Mouse (Mus musculus) heart, embryonic 10.5 days (tissue): ENCODE measurements around the gene Defb21. TPM values are rescaled to one million over a fixed set of nuclear protein-coding genes. Genes with fewer than 3 reads are reported as not detected.
A peak's percentile ranks its signal among the peaks of the same experiment; 100 is the strongest.

Source experiments
- DNase-seq: peaks from one replicate; pipeline ENCODE4 v3.0.0-alpha.2; 2017; ENCODE audit warnings: low spot score
- H3K27ac ChIP-seq: fragments of 300-500 bp; sonication (generic); 2 replicates; pipeline ENCODE4 v1.5.1; 2016; ENCODE audit warnings: mild to moderate bottlenecking
- H3K27me3 ChIP-seq: fragments of 300-500 bp; sonication (generic); 2 replicates; pipeline ENCODE4 v1.6.1; 2016; ENCODE audit warnings: mild to moderate bottlenecking; ENCODE audit not compliant: poor library complexity, insufficient read depth, severe bottlenecking
- H3K36me3 ChIP-seq: fragments of 300-500 bp; sonication (generic); 2 replicates; pipeline ENCODE4 v1.6.1; 2016; ENCODE audit warnings: mild to moderate bottlenecking, moderate library complexity
- H3K4me1 ChIP-seq: fragments of 300-500 bp; sonication (generic); 2 replicates; pipeline ENCODE4 v1.6.1; 2016; ENCODE audit warnings: mild to moderate bottlenecking
- H3K4me3 ChIP-seq: fragments of 300-500 bp; sonication (generic); 2 replicates; pipeline ENCODE4 v1.5.1; 2016; ENCODE audit warnings: mild to moderate bottlenecking, moderate library complexity
- H3K9me3 ChIP-seq: fragments of 300-500 bp; sonication (generic); 2 replicates; pipeline ENCODE4 v1.6.1; 2016; ENCODE audit warnings: mild to moderate bottlenecking, moderate library complexity
- WGBS: fragments of 180-500 bp; shearing (Covaris S2); methylation state at CpG from one replicate; pipeline ENCODE4 v1.1.7; 2016; 5-methylcytosine and 5-hydroxymethylcytosine counted together
- polyA plus RNA-seq: library from polyadenylated mRNA; unstranded; fragments of >200 nt; fragmentation: Nextera tagmentation; extraction: Ambion mirVana; gene quantifications from 2 replicates; pipeline ENCODE4 v1.2.1, GENCODE M21; 2016

Gene Defb21
- polyA plus RNA-seq, 1 experiment from 2014 or later = not detected

DNA sequence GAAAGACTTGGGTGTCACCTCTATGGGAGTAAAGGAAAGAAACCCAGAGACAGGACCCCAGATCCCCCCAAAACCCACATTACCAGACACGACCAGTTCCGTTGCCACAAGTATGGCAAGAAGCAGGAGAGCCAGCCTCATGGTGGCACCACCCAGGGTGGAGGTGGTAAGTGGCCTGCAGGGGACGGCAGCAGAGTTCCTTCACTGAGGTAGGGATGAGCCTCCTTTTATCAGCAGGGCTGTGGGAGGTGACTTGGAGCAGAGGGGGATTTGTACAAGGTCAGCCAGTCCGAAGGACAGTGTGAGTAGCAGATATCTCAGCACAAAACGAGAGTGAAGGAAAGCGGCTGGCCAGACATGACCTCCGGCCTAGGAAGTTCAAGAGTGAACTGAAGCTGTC is 7.6 kb downstream of the Defb21 start, which contains the start of gene Defb19:
Defb19 (minus strand) TSS at position 206 of the 400 bp plus-strand sequence.
- H3K9me3 ChIP-seq = no peaks in the 10 kb centered on the region
- no peak within 1 kb of the TSS for H3K4me3 ChIP-seq
- no peaks in the 10 kb centered on the region for H3K27me3 ChIP-seq
- peaks cover 15% of the 10 kb centered on the region for H3K4me1 ChIP-seq
- peak within 1 kb of the TSS; percentile 47; the same call in 1 of the 2 replicates for H3K27ac ChIP-seq
- H3K36me3 ChIP-seq = no peaks in the 10 kb centered on the region
- DNase-seq = no peak
- 50% methylated on average over 7 of the region's 7 CpGs for WGBS

DNA sequence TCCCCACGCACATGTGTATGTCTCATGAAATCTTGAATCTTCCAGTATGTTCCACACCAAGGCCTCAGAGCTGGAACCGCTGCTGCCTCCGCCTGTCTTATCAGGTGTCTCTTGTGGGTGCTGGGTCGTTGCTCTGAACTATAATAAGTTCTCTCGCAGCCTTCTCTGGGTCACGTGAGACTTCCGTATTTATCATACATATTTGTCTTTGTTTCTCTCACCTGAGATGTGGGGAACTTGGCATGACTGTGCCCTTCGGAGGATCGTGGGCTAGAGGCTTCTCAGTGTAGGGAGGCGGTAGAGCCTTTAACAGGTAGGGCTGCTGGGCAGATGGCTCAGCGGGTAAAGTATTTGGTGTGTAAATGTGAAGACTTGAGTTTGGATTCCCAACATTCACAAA is 8.1 kb downstream of the Defb21 start:
- Histone ChIP-seq H3K4me1 (peaks cover 15% of the 10 kb centered on the region), H3K4me3 (no peak overlapping the region), H3K36me3 (no peaks in the 10 kb centered on the region), H3K27ac (no peak overlapping the region), H3K27me3 (no peaks in the 10 kb centered on the region), H3K9me3 (no peaks in the 10 kb centered on the region)
- 77% methylated on average over 11 of the region's 11 CpGs for WGBS
- DNase-seq = no peak

DNA sequence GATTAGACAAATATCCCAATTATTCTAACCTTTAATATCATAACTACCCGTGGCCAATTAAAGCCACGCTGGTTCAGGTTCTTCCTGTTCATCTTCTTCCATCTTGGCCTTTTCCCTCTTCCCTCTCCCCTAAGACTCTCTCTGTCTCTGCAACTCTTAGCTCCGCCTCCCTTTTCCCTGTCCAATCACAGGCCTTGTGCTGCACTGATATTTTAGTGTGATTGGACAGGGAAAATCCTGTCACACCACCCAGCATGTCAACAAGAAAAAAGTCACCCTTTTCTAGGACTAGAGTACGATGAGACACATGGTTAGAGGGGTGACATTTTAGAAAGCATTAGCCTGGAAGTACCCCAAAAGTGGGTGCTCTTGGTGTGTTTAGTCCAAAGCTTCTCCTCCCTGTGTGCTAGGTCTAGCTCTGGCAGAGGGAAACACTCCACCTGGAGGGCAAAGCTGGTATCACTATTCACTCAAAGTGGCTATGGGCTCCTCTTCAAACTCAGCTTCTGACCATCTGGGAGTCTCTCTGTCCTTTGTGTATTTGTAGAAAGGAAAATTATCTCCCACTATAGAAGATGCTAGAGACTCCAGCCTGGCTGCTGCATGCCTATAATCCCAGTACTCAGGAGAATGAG is 14.5 kb downstream of the Defb21 start:
- Histone ChIP-seq H3K36me3 (no peaks in the 10 kb centered on the region), H3K4me1 (0 out of 2 replicates have a peak, but pooled peaks cover 3% of the 10 kb centered on the region), H3K4me3 (no peak overlapping the region), H3K27me3 (no peaks in the 10 kb centered on the region), H3K9me3 (no peaks in the 10 kb centered on the region), H3K27ac (no peak overlapping the region)
- no peak for DNase-seq
- 75% methylated on average over 4 of the region's 4 CpGs for WGBS

GRCm38 (mm10) chr2:152588450-152588849 is 15.9 kb downstream of the Defb21 start:
- DNase-seq = no peak
- 0 out of 2 replicates have a peak, but pooled peaks cover 3% of the 10 kb centered on the region for H3K4me1 ChIP-seq
- H3K27ac ChIP-seq = no peak overlapping the region
- H3K36me3 ChIP-seq = no peaks in the 10 kb centered on the region
- no peaks in the 10 kb centered on the region for H3K27me3 ChIP-seq
- 41% methylated on average over 2 of the region's 2 CpGs for WGBS
- H3K4me3 ChIP-seq = no peak overlapping the region
- no peaks in the 10 kb centered on the region for H3K9me3 ChIP-seq

DNA sequence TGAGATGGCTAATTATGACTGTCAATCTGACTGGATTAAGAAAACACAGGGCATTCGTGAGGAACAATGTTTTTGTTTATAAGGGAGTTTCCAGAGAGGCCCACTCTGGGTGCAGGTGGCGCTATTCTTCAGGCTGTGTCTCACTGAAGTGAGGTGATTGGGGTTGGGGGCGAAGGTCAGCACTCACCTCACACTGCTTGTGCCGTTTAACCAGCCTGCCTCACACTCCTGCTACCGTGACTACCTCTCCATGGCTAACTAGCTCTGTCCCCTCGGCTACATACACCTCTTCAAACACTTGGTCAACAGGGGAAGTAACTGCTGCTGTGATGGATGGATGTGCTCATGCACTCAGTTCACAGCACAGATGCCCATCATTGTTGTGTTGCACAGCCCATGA is 16.5 kb downstream of the Defb21 start:
- Histone ChIP-seq H3K4me1 (0 out of 2 replicates have a peak, but pooled peaks cover 3% of the 10 kb centered on the region), H3K27ac (no peak overlapping the region), H3K9me3 (no peaks in the 10 kb centered on the region), H3K4me3 (no peak overlapping the region), H3K36me3 (no peaks in the 10 kb centered on the region), H3K27me3 (no peaks in the 10 kb centered on the region)
- 50% methylated on average over 6 of the region's 6 CpGs for WGBS
- no peak for DNase-seq

- no peaks in the 10 kb centered on the region for H3K27me3 ChIP-seq
- H3K27ac ChIP-seq = no peak within 1 kb of the TSS
- H3K4me3 ChIP-seq = no peak within 1 kb of the TSS
- H3K4me1 ChIP-seq = no peaks in the 10 kb centered on the region
- DNase-seq = no peak
- 63% methylated on average over 7 of the region's 7 CpGs for WGBS
- H3K36me3 ChIP-seq = no peaks in the 10 kb centered on the region
- H3K9me3 ChIP-seq = no peaks in the 10 kb centered on the region
Measured at GRCm38 (mm10) chr2:152599299-152599698, 26.8 kb downstream of the Defb21 start, which contains the start of gene Defb45. TSS of gene Defb45 (minus strand) at chr2:152599399.

- Histone ChIP-seq H3K27me3 (no peaks in the 10 kb centered on the region), H3K4me3 (no peak overlapping the region), H3K36me3 (no peaks in the 10 kb centered on the region), H3K9me3 (no peaks in the 10 kb centered on the region), H3K4me1 (no peaks in the 10 kb centered on the region), H3K27ac (no peak overlapping the region)
- DNase-seq = no peak
- WGBS = 78% methylated on average over 6 of the region's 6 CpGs
Measured at GRCm38 (mm10) chr2:152600076-152600475, 27.5 kb downstream of the Defb21 start.

DNA sequence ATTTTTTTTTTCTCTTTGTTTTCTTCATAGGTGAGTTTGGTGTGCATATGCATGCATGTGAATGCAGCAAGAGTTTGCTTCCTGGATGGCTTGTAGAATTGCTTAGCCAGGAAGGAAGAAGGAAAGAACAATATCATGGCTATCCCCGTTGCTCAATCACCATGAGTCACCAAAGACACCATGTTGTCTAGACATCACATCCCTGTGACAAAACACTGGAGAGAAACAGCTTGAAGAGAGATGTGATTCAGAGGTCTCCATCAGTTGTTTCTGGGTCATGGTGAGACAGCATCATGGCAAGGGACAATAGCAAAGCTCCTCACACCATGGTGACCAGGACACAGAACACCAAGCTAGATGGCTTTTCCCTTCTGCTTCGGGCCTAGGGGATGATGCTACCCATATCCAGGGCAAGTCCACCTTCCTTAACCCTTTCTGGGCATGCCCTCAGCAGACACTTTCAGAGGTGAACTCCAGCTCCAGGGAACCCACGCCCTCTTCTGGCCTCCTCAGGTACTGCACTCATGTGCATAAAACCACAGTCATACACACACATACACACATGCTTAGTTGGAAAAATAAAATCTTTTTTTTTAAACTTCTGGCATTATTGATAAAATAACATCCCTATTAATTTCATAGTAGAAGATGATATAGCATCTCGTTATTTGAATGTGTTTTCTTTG is 28.9 kb downstream of the Defb21 start:
- H3K9me3 ChIP-seq = no peaks in the 10 kb centered on the region
- 70% methylated on average over 4 of the region's 4 CpGs for WGBS
- H3K36me3 ChIP-seq = no peaks in the 10 kb centered on the region
- DNase-seq = no peak
- no peaks in the 10 kb centered on the region for H3K27me3 ChIP-seq
- H3K4me1 ChIP-seq = no peaks in the 10 kb centered on the region
- H3K4me3 ChIP-seq = no peak overlapping the region
- H3K27ac ChIP-seq = no peak overlapping the region

DNA sequence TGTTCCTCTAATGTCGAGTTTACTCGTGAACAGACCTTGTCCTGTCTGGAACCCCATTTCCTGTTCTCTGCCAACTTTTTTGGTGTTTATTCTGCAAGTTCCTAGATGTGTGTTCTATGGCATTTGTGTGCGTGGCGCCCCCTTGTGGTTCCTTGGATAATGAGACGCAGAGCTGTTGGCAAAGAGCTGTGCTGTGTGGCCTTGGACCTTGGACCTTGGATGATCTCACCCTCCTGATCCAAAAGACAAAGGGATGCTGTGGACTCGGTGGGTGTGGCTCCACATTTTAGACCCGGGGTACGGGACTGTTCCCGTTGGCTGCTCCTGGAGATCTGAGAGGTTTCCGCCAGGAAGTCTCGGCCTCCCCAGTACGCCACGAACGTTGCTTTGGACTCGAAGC is 31.5 kb downstream of the Defb21 start, which contains the start of gene Defb36:
Defb36 (plus strand) TSS at position 271 of the 400 bp plus-strand sequence.
- Histone ChIP-seq H3K27me3 (no peaks in the 10 kb centered on the region), H3K4me3 (no peak within 1 kb of the TSS), H3K27ac (no peak within 1 kb of the TSS), H3K9me3 (no peaks in the 10 kb centered on the region), H3K4me1 (no peaks in the 10 kb centered on the region), H3K36me3 (no peaks in the 10 kb centered on the region)
- WGBS = 78% methylated on average over 15 of the region's 15 CpGs
- DNase-seq = no peak

- DNase-seq = no peak
- H3K27ac ChIP-seq = no peak overlapping the region
- H3K27me3 ChIP-seq = no peaks in the 10 kb centered on the region
- peaks cover 11% of the 10 kb centered on the region; the same call in 1 of the 2 replicates for H3K4me1 ChIP-seq
- H3K36me3 ChIP-seq = no peaks in the 10 kb centered on the region
- 64% methylated on average over 6 of the region's 6 CpGs for WGBS
- no peaks in the 10 kb centered on the region for H3K9me3 ChIP-seq
- no peak overlapping the region for H3K4me3 ChIP-seq
Measured at GRCm38 (mm10) chr2:152607746-152608145, 35.2 kb downstream of the Defb21 start.

DNA sequence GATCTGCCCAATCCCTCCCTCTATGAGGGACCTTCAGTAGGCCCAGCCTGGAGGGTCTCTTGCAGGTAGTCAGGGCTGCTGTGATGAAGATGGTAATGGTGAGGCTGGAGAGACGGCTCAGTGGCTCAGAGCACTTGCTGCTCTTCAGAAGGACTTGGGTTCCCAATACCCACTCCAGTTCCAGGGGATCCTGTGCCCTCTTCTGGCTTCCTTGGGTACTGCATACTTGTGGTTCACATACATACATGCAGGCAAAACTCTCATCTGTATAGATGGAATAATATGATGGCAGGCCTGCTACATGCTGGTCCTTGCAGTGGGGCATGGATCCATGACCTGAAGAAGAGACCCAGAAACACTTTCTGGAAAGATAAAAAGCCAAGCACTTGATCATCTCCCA is 36.2 kb downstream of the Defb21 start:
- Histone ChIP-seq H3K27ac (no peak overlapping the region), H3K36me3 (no peaks in the 10 kb centered on the region), H3K4me1 (peaks cover 11% of the 10 kb centered on the region; the same call in 1 of the 2 replicates), H3K9me3 (no peaks in the 10 kb centered on the region), H3K27me3 (no peaks in the 10 kb centered on the region), H3K4me3 (no peak overlapping the region)
- no peak for DNase-seq
- 86% methylated on average over 1 of the region's 1 CpGs for WGBS

GRCm38 (mm10) chr2:152612193-152612592 is 39.6 kb downstream of the Defb21 start:
- 36% methylated on average over 7 of the region's 8 CpGs for WGBS
- DNase-seq = no peak
- H3K36me3 ChIP-seq = no peaks in the 10 kb centered on the region
- no peak overlapping the region; the same call in 1 of the 2 replicates for H3K4me3 ChIP-seq
- H3K4me1 ChIP-seq = peaks cover 11% of the 10 kb centered on the region; the same call in 1 of the 2 replicates
- no peaks in the 10 kb centered on the region for H3K9me3 ChIP-seq
- H3K27me3 ChIP-seq = no peaks in the 10 kb centered on the region
- no peak overlapping the region; the same call in 1 of the 2 replicates for H3K27ac ChIP-seq

DNA sequence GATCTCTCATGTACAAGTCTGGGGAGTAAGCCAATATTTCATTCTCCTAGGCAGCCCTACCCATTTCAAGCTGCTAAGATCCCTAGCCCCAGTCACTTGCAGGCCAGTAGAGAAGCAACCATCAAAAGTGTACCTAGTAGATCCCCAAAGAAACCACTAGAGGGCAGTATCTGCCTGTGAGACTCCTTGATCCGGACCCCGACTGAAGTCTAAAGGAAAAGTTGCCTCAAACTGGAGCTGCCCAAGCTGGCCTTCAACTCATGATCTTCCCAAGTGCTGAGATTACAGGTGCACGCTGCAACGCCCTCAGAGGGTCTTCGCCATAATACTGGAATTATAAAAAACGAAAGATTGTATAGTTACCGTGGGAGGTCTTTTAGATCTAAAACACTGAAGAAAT is 43.0 kb downstream of the Defb21 start:
- peak; percentile 85 for DNase-seq

More for the DNA sequence above, 43.0 kb downstream of the Defb21 start:
- Histone ChIP-seq H3K36me3 (no peaks in the 10 kb centered on the region), H3K27ac (no peak overlapping the region), H3K4me3 (no peak overlapping the region), H3K9me3 (no peaks in the 10 kb centered on the region), H3K27me3 (0 out of 2 replicates have a peak, but pooled peaks cover under 1% of the 10 kb centered on the region), H3K4me1 (peaks cover 7% of the 10 kb centered on the region; the same call in 1 of the 2 replicates)
- WGBS = 8% methylated on average over 7 of the region's 7 CpGs
